Mouse (Mus musculus) kidney, postnatal 25 days (tissue): ENCODE measurements around the gene 9930104L06Rik.
"Not testable (repeated sequence)": the region's sequence is repeated elsewhere in the genome, so short reads cannot be mapped to it uniquely, and the experiment has no call there.

Experiments used
- DNase-seq, 2 experiments: peaks; one replicate each; pipeline ENCODE4 v3.0.0; 2021; ENCODE audit warnings: mixed read lengths in 2 of 2

Gene 9930104L06Rik

GRCm38 (mm10) chr4:124936613-124937471 lies at the start of gene 9930104L06Rik:
9930104L06Rik (plus strand) TSS chr4:124937048.
- DNase-seq = peak; percentile 97

GRCm38 (mm10) chr4:124888702-124889101 lies 48.1 kb upstream of the 9930104L06Rik start:
- DNase-seq = no peak

- no peak for DNase-seq
Measured at GRCm38 (mm10) chr4:124889935-124890334, 46.9 kb upstream of the 9930104L06Rik start.

GRCm38 (mm10) chr4:124890831-124891230 lies 46.0 kb upstream of the 9930104L06Rik start:
- DNase-seq = no peak

- no peak for DNase-seq
Measured at GRCm38 (mm10) chr4:124893769-124894168, 43.1 kb upstream of the 9930104L06Rik start.

GRCm38 (mm10) chr4:124894508-124895428 lies 42.1 kb upstream of the 9930104L06Rik start:
- DNase-seq = no peak

GRCm38 (mm10) chr4:124898428-124898827 lies 38.4 kb upstream of the 9930104L06Rik start:
- DNase-seq = no peak

GRCm38 (mm10) chr4:124899906-124900305 lies 36.9 kb upstream of the 9930104L06Rik start:
- no peak for DNase-seq

GRCm38 (mm10) chr4:124905417-124905816 lies 31.4 kb upstream of the 9930104L06Rik start:
- DNase-seq = no peak

GRCm38 (mm10) chr4:124905971-124906822 lies 30.7 kb upstream of the 9930104L06Rik start:
- DNase-seq = no peak

- no peak for DNase-seq
Measured at GRCm38 (mm10) chr4:124928102-124928501, 8.7 kb upstream of the 9930104L06Rik start.

- not testable (repeated sequence) for DNase-seq
Measured at GRCm38 (mm10) chr4:124939211-124939610, 2.4 kb downstream of the 9930104L06Rik start, which contains the start of gene Cdca8. Cdca8 (minus strand) TSS chr4:124939311.

GRCm38 (mm10) chr4:124943022-124943421 lies 6.2 kb downstream of the 9930104L06Rik start:
- DNase-seq = peak; percentile 55 to 87

- peak in 1 of 2 experiments; percentile 14 for DNase-seq
Measured at GRCm38 (mm10) chr4:124943781-124944180, 6.9 kb downstream of the 9930104L06Rik start.

GRCm38 (mm10) chr4:124944961-124945360 lies 8.1 kb downstream of the 9930104L06Rik start:
- peak in 1 of 2 experiments; percentile 17 for DNase-seq

GRCm38 (mm10) chr4:124949488-124949887 lies 12.6 kb downstream of the 9930104L06Rik start:
- DNase-seq = no peak

- peak; percentile 22 to 47 for DNase-seq
Measured at GRCm38 (mm10) chr4:124950181-124951035, 13.6 kb downstream of the 9930104L06Rik start.

GRCm38 (mm10) chr4:124951036-124951433 lies 14.2 kb downstream of the 9930104L06Rik start:
- DNase-seq = peak in 1 of 2 experiments; percentile 10

GRCm38 (mm10) chr4:124953546-124953945 lies 16.7 kb downstream of the 9930104L06Rik start:
- DNase-seq = peak in 1 of 2 experiments; percentile 15

- no peak for DNase-seq
Measured at GRCm38 (mm10) chr4:124957284-124957683, 20.4 kb downstream of the 9930104L06Rik start.

- peak; percentile 57 to 77 for DNase-seq
Measured at GRCm38 (mm10) chr4:124959062-124959461, 22.2 kb downstream of the 9930104L06Rik start.
